23 mouse cellular contexts compared by ENCODE assay signal in genomic region chr3:79340737-79341136, GRCm38 (mm10). TPM values are rescaled to one million over a fixed set of nuclear protein-coding genes. Genes with fewer than 3 reads are reported as not detected.
"Had no signal": no experiment of that assay in that cellular context is flagged by ENCODE, and none has a peak within 500 bp of the region (broad histone marks: within the 10 kb centered on the region; RNA-seq: fewer than 3 reads in every experiment).

No protein-coding gene starts in this region.

- H3K36me3 ChIP-seq: limb, embryonic 13.5 days; midbrain, embryonic 12.5 days; midbrain, embryonic 15.5 days; neural tube, embryonic 12.5 days; neural tube, embryonic 15.5 days; stomach, embryonic 15.5 days had no signal

- DNase-seq: kidney, postnatal 14 days; layer of hippocampus, postnatal 36 days; liver, postnatal 0 days; right cerebral cortex, adult 18-20 months; right cerebral cortex, postnatal 14 days; right cerebral cortex, postnatal 4 days; thymus, postnatal 25 days had no signal

- H3K9me3 ChIP-seq: limb, embryonic 13.5 days; midbrain, embryonic 12.5 days; midbrain, embryonic 15.5 days; neural tube, embryonic 12.5 days; neural tube, embryonic 15.5 days; stomach, embryonic 15.5 days had no signal

- H3K4me1 ChIP-seq: limb, embryonic 13.5 days; midbrain, embryonic 12.5 days; midbrain, embryonic 15.5 days; neural tube, embryonic 12.5 days; neural tube, embryonic 15.5 days; stomach, embryonic 15.5 days had no signal

- ATAC-seq: hindbrain, postnatal 0 days; inflammation-experienced regulatory T-cells, adult 6 months; liver, postnatal 0 days; lung, postnatal 0 days; midbrain, embryonic 15.5 days had no signal

- H3K9ac ChIP-seq: limb, embryonic 13.5 days; liver, embryonic 14.5 days; liver, postnatal 0 days; lung, embryonic 14.5 days; midbrain, embryonic 12.5 days; midbrain, embryonic 15.5 days; neural tube, embryonic 12.5 days; neural tube, embryonic 15.5 days; stomach, embryonic 15.5 days had no signal

- H3K4me3 ChIP-seq: left cerebral cortex, adult 2 months; limb, embryonic 13.5 days; midbrain, embryonic 12.5 days; midbrain, embryonic 15.5 days; neural tube, embryonic 12.5 days; neural tube, embryonic 15.5 days; stomach, embryonic 15.5 days had no signal

- H3K27me3 ChIP-seq: limb, embryonic 13.5 days; midbrain, embryonic 12.5 days; midbrain, embryonic 15.5 days; neural tube, embryonic 12.5 days; neural tube, embryonic 15.5 days; stomach, embryonic 15.5 days had no signal

- H3K27ac ChIP-seq: hindbrain, postnatal 0 days; left cerebral cortex, adult 2 months; limb, embryonic 13.5 days; liver, embryonic 14.5 days; macrophage; midbrain, embryonic 12.5 days; midbrain, embryonic 15.5 days; neural tube, embryonic 12.5 days; neural tube, embryonic 15.5 days; stomach, embryonic 15.5 days had no signal

- H3K4me2 ChIP-seq: limb, embryonic 13.5 days; liver, embryonic 11.5 days; lung, embryonic 14.5 days; midbrain, embryonic 12.5 days; midbrain, embryonic 15.5 days; neural tube, embryonic 12.5 days; neural tube, embryonic 15.5 days; stomach, embryonic 15.5 days had no signal

RNA-seq across cellular contexts. Expression of gene Gm17359, which starts 4.3 kb away (rescaled TPM):
- polyA plus RNA-seq: hindbrain, postnatal 0 days; inflammation-experienced regulatory T-cells, adult 6 months; kidney, embryonic 14.5 days; liver, embryonic 11.5 days; liver, embryonic 14.5 days; lung, embryonic 14.5 days; lung, postnatal 0 days; macrophage; midbrain, embryonic 12.5 days; midbrain, embryonic 15.5 days; neural tube, embryonic 15.5 days; stomach, embryonic 15.5 days; thymus, postnatal 0 days had no signal
